Mouse (Mus musculus): Measurements from ENCODE around the gene Lrrn2. TPM values are rescaled to one million over a fixed set of nuclear protein-coding genes. Genes with fewer than 3 reads are reported as not detected.

The Lrrn2 gene
- polyA plus RNA-seq, 1 experiment from 2014 or later, result 5.1 TPM

DNA sequence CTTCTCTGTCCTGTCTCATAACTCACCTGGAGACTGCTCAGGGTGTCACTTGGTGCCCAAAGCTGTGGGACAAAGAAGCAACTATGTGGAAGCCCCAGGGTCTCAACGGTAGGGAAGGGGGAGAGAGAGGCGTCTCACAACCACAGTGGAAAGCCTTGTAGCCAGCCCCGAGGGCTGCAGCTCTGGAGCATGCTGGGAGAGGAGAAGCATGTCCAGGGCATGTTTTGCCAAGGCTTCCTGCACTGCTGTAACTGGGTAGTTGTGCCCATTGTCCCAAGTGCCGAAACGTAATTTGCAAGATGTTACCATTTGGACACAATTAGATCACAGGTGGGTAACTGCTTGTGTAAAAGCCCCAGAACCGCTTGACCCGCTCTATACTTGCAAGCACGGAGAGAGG lies 39.2 kb downstream of the Lrrn2 start:
- WGBS, result 81% methylated on average over 8 of the region's 8 CpGs
- H3K4me1 ChIP-seq, result peaks cover 39% of the 10 kb centered on the region
- H3K27ac ChIP-seq, result no peak overlapping the region
- DNase-seq (ENCODE audit: low spot score), result no peak
- no peaks in the 10 kb centered on the region for H3K9me3 ChIP-seq
- H3K4me3 ChIP-seq, result no peak overlapping the region
- peaks cover 26% of the 10 kb centered on the region for H3K27me3 ChIP-seq (ENCODE audit: insufficient read depth, poor library complexity, severe bottlenecking)
- no peaks in the 10 kb centered on the region for H3K36me3 ChIP-seq

DNA sequence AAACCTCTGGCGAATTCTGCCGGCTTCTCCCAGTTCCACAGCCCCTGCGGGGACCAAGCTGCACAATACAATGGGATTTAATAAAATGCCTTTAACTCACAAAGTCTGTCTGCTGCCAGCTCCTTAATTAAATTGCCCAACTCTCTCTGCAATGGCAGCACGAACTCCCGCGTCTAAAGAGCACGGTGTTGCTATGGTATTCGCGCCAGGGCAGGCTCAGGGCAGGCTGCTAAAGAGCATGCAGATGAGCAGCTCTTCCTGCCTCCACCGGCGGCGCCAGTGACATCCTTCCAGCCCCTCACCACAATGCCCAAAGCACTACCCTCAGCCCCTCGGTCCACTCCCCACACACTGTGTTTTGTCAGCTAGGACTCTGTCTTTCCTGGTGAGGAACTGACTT lies 41.0 kb downstream of the Lrrn2 start:
- WGBS, result 13% methylated on average over 13 of the region's 13 CpGs
- H3K27me3 ChIP-seq (ENCODE audit: insufficient read depth, poor library complexity, severe bottlenecking), result peaks cover 26% of the 10 kb centered on the region
- DNase-seq (ENCODE audit: low spot score), result peak; percentile 74
- no peak overlapping the region for H3K4me3 ChIP-seq
- H3K27ac ChIP-seq, result no peak overlapping the region
- peaks cover 44% of the 10 kb centered on the region for H3K4me1 ChIP-seq
- H3K9me3 ChIP-seq, result no peaks in the 10 kb centered on the region
- H3K36me3 ChIP-seq, result no peaks in the 10 kb centered on the region

- no peaks in the 10 kb centered on the region for H3K36me3 ChIP-seq
- peaks cover 42% of the 10 kb centered on the region for H3K4me1 ChIP-seq
- H3K4me3 ChIP-seq, result no peak overlapping the region
- DNase-seq (ENCODE audit: low spot score), result no peak
- WGBS, result 83% methylated on average over 9 of the region's 9 CpGs
- H3K9me3 ChIP-seq, result no peaks in the 10 kb centered on the region
- H3K27ac ChIP-seq, result peak overlapping the region; percentile 42; the same call in 1 of the 2 replicates
- peaks cover 24% of the 10 kb centered on the region for H3K27me3 ChIP-seq (ENCODE audit: insufficient read depth, poor library complexity, severe bottlenecking)
Measured at GRCm38 (mm10) chr1:132922257-132922656, 42.2 kb downstream of the Lrrn2 start.

DNA sequence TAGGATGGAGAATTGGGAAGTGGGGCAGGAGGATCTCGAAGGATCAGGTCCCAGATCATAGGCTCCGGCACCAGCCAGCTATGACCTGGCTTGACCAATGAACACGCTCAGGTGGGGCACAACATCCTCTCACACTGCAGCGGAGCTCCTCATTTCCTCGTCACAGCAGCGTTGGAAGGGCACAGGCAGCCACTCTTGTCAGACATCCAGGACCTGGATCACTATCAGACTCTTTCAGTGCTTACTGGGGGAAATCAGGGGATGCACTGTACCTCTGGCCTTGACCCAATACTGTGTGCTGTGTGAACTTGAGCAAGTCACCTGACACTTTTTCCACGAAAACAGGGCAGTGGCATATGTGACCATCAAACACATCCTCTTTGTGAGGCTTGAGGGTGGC lies 45.2 kb downstream of the Lrrn2 start:
- peaks cover 42% of the 10 kb centered on the region for H3K4me1 ChIP-seq
- no peak for DNase-seq (ENCODE audit: low spot score)
- H3K9me3 ChIP-seq, result no peaks in the 10 kb centered on the region
- no peaks in the 10 kb centered on the region for H3K36me3 ChIP-seq
- H3K4me3 ChIP-seq, result no peak overlapping the region
- 77% methylated on average over 7 of the region's 7 CpGs for WGBS
- peaks cover 4% of the 10 kb centered on the region for H3K27me3 ChIP-seq (ENCODE audit: insufficient read depth, poor library complexity, severe bottlenecking)
- H3K27ac ChIP-seq, result no peak overlapping the region

DNA sequence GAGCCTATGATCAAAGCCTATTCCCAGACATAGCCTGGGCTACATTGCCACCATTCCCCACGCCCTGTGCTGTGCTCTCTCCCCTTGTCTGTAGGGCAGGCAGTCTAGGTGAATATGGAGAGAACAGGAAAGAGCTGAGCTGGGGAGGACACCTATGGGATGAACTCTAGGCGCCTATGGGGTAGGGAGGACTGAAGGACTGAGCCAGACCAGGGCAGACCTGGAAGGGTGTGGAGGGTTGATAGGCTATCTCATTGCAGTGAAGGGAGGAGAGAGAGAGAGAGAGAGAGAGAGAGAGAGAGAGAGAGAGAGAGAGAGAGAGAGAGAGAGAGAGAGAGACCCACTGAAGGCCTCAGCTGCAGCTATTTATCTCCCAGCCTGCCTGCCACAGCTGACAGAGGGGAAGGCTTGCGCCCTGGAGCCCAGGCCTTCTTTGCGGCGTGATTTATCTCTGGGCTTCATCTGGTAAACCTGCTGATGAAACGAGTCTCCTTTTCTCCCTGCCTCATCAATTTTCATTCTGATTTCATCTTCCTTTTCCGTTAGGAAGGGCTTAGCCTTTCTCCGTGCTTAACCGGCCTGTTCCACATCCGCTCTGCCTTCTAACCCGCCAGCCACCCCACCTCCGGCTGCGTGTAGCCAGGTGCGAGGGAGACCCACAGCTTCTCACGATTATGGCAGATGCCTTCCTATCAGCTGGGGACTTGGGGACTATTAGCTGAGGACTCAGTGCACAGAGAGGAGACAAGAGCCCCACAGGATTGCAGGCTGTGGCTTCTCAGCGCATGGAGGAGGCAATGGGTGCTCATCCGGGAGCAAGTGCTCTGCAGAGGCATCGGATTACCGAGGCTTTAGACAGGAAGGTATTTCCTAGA lies 48.2 kb downstream of the Lrrn2 start:
- Histone ChIP-seq H3K36me3 (no peaks in the 10 kb centered on the region), H3K27ac (no peak overlapping the region), H3K4me1 (peaks cover 28% of the 10 kb centered on the region), H3K4me3 (no peak overlapping the region), H3K9me3 (no peaks in the 10 kb centered on the region), H3K27me3 (ENCODE audit: insufficient read depth, poor library complexity, severe bottlenecking) (peaks cover 4% of the 10 kb centered on the region)
- WGBS, result 35% methylated on average over 19 of the region's 19 CpGs
- no peak for DNase-seq (ENCODE audit: low spot score)

- peaks cover 28% of the 10 kb centered on the region for H3K4me1 ChIP-seq
- H3K27me3 ChIP-seq (ENCODE audit: insufficient read depth, poor library complexity, severe bottlenecking), result peaks cover 4% of the 10 kb centered on the region
- no peak overlapping the region for H3K27ac ChIP-seq
- no peaks in the 10 kb centered on the region for H3K36me3 ChIP-seq
- no peak overlapping the region for H3K4me3 ChIP-seq
- H3K9me3 ChIP-seq, result no peaks in the 10 kb centered on the region
- 62% methylated on average over 3 of the region's 3 CpGs for WGBS
- DNase-seq (ENCODE audit: low spot score), result no peak
Measured at GRCm38 (mm10) chr1:132928907-132929250, 48.8 kb downstream of the Lrrn2 start.

- no peak for DNase-seq (ENCODE audit: low spot score)
- H3K4me3 ChIP-seq, result no peak overlapping the region
- no peaks in the 10 kb centered on the region for H3K36me3 ChIP-seq
- no peak overlapping the region for H3K27ac ChIP-seq
- H3K4me1 ChIP-seq, result peaks cover 31% of the 10 kb centered on the region
- H3K27me3 ChIP-seq (ENCODE audit: insufficient read depth, poor library complexity, severe bottlenecking), result peaks cover 4% of the 10 kb centered on the region
- 82% methylated on average over 4 of the region's 4 CpGs for WGBS
- no peaks in the 10 kb centered on the region for H3K9me3 ChIP-seq
Measured at GRCm38 (mm10) chr1:132930291-132930690, 50.2 kb downstream of the Lrrn2 start.

GRCm38 (mm10) chr1:132932421-132932820 lies 52.3 kb downstream of the Lrrn2 start:
- Histone ChIP-seq H3K9me3 (no peaks in the 10 kb centered on the region), H3K27me3 (ENCODE audit: insufficient read depth, poor library complexity, severe bottlenecking) (peaks cover 13% of the 10 kb centered on the region), H3K4me1 (peaks cover 30% of the 10 kb centered on the region), H3K4me3 (no peak overlapping the region), H3K27ac (no peak overlapping the region), H3K36me3 (no peaks in the 10 kb centered on the region)
- WGBS, result 68% methylated on average over 2 of the region's 2 CpGs
- DNase-seq (ENCODE audit: low spot score), result no peak

DNA sequence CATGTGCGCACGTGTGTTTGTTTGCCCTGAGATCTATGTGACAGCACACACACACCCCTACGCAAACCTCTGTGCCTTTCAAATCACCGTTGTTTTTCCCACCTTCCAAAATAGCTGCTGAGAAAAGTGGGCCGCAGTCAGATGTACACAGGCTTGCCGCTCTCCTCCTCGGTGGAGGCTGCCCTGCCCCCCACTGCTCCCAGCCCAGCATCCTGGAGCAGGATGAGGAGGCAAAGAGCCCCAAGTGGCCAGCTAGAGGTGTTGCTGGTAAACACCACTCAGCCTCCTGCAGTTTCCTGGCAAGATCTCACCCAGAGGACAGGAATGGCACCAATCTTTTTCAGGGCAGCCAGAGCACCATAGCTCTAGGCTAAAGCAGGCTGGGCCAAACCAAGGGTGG lies 54.8 kb downstream of the Lrrn2 start:
- Histone ChIP-seq H3K36me3 (no peaks in the 10 kb centered on the region), H3K4me1 (peaks cover 19% of the 10 kb centered on the region), H3K9me3 (no peaks in the 10 kb centered on the region), H3K27me3 (ENCODE audit: insufficient read depth, poor library complexity, severe bottlenecking) (peaks cover 21% of the 10 kb centered on the region), H3K27ac (no peak overlapping the region), H3K4me3 (no peak overlapping the region)
- no peak for DNase-seq (ENCODE audit: low spot score)
- WGBS, result 33% methylated on average over 7 of the region's 7 CpGs

DNA sequence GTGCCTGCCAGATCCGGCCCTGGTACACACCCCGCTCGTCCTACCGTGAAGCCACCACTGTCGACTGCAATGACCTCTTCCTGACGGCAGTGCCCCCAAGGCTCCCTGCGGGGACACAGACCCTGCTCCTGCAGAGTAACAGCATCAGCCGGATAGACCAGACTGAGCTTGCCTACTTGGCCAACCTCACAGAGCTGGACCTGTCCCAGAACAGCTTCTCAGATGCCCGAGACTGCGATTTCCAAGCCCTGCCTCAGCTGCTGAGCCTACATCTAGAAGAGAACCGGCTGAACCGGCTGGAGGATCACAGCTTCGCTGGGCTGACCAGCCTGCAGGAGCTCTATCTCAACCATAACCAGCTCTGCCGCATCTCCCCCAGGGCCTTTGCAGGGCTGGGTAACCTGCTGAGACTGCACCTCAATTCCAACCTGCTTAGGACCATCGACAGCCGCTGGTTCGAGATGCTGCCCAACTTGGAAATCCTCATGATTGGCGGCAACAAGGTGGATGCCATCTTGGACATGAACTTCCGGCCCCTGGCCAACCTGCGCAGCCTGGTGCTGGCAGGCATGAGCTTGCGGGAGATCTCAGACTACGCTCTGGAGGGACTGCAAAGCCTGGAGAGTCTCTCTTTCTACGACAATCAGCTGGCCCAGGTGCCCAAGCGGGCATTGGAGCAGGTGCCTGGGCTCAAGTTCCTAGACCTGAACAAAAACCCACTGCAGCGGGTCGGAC lies 57.4 kb downstream of the Lrrn2 start:
- Histone ChIP-seq H3K9me3 (no peaks in the 10 kb centered on the region), H3K27me3 (ENCODE audit: insufficient read depth, poor library complexity, severe bottlenecking) (peaks cover 21% of the 10 kb centered on the region), H3K27ac (no peak overlapping the region), H3K4me1 (peaks cover 13% of the 10 kb centered on the region), H3K36me3 (no peaks in the 10 kb centered on the region), H3K4me3 (no peak overlapping the region)
- no peak for DNase-seq (ENCODE audit: low spot score)
- WGBS, result 83% methylated on average over 26 of the region's 26 CpGs

DNA sequence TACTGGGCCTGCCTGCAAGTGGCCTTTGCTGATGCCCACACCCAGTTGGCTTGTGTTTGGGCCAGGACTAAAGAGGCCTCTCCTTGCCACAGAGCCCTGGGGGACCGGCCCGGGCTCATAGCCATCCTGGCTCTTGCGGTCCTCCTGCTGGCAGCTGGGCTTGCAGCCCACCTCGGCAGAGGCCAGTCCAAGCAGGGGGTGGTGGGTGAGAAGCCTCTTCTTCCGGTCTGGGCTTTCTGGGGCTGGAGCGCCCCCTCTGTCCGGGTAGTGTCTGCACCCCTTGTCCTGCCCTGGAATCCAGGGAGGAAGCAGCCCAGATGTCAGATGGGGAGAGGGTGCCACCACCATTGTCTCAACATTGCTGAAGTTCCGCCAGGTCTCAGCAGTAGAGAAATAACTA lies 58.9 kb downstream of the Lrrn2 start:
- no peaks in the 10 kb centered on the region for H3K36me3 ChIP-seq
- DNase-seq (ENCODE audit: low spot score), result no peak
- H3K27me3 ChIP-seq (ENCODE audit: insufficient read depth, poor library complexity, severe bottlenecking), result peaks cover 21% of the 10 kb centered on the region
- no peaks in the 10 kb centered on the region for H3K9me3 ChIP-seq
- H3K27ac ChIP-seq, result no peak overlapping the region
- peaks cover 12% of the 10 kb centered on the region for H3K4me1 ChIP-seq
- 68% methylated on average over 8 of the region's 8 CpGs for WGBS
- no peak overlapping the region for H3K4me3 ChIP-seq

GRCm38 (mm10) chr1:132945826-132946225 lies 65.8 kb downstream of the Lrrn2 start:
- no peaks in the 10 kb centered on the region for H3K27me3 ChIP-seq (ENCODE audit: insufficient read depth, poor library complexity, severe bottlenecking)
- H3K36me3 ChIP-seq, result no peaks in the 10 kb centered on the region
- WGBS, result 68% methylated on average over 8 of the region's 8 CpGs
- DNase-seq (ENCODE audit: low spot score), result no peak
- no peaks in the 10 kb centered on the region for H3K9me3 ChIP-seq
- no peak overlapping the region for H3K27ac ChIP-seq
- no peak overlapping the region for H3K4me3 ChIP-seq
- 0 out of 2 replicates have a peak, but pooled peaks cover 4% of the 10 kb centered on the region for H3K4me1 ChIP-seq

- no peaks in the 10 kb centered on the region for H3K27me3 ChIP-seq (ENCODE audit: insufficient read depth, poor library complexity, severe bottlenecking)
- 56% methylated on average over 7 of the region's 7 CpGs for WGBS
- H3K4me1 ChIP-seq, result 0 out of 2 replicates have a peak, but pooled peaks cover 4% of the 10 kb centered on the region
- H3K36me3 ChIP-seq, result no peaks in the 10 kb centered on the region
- H3K9me3 ChIP-seq, result no peaks in the 10 kb centered on the region
- no peak overlapping the region for H3K4me3 ChIP-seq
- H3K27ac ChIP-seq, result no peak overlapping the region
- no peak for DNase-seq (ENCODE audit: low spot score)
Measured at GRCm38 (mm10) chr1:132947811-132948210, 67.7 kb downstream of the Lrrn2 start.
